Mouse (Mus musculus) midbrain, embryonic 11.5 days (tissue): ENCODE data around the gene Ccdc151. TPM values are rescaled to one million over a fixed set of nuclear protein-coding genes. Genes with fewer than 3 reads are reported as not detected.

Source experiments
- ATAC-seq: fragments of 200-750 bp; cut with Nextera tagmentation; 2 replicates; pipeline ENCODE4 v1.8.0; 2017; ENCODE audit warnings: moderate TSS enrichment, moderate library complexity; ENCODE audit not compliant: low FRiP score
- DNase-seq: peaks from one replicate; pipeline ENCODE4 v3.0.0; 2015; ENCODE audit warnings: low spot score; ENCODE audit errors: missing footprints
- H3K27ac ChIP-seq: fragments of 300-500 bp; sonication (generic); 2 replicates; pipeline ENCODE4 v1.5.1; 2014; ENCODE audit warnings: low read depth, low read length
- H3K27me3 ChIP-seq: fragments of 300-500 bp; sonication (generic); 2 replicates; pipeline ENCODE4 v1.6.1; 2014; ENCODE audit warnings: mild to moderate bottlenecking, low read length, moderate library complexity, mixed read lengths; ENCODE audit not compliant: control insufficient read depth, insufficient read depth
- H3K36me3 ChIP-seq: fragments of 300-500 bp; sonication (generic); 2 replicates; pipeline ENCODE4 v1.6.1; 2014; ENCODE audit warnings: mild to moderate bottlenecking, low read length, moderate library complexity, mixed read lengths; ENCODE audit not compliant: control insufficient read depth, insufficient read depth
- H3K4me1 ChIP-seq: fragments of 300-500 bp; sonication (generic); 2 replicates; pipeline ENCODE4 v1.6.1; 2014; ENCODE audit warnings: low read length; ENCODE audit not compliant: control insufficient read depth, insufficient read depth
- H3K4me2 ChIP-seq: fragments of 300-500 bp; sonication (generic); 2 replicates; pipeline ENCODE4 v1.6.1; 2014; ENCODE audit warnings: mild to moderate bottlenecking, moderate library complexity
- H3K4me3 ChIP-seq: fragments of 300-500 bp; sonication (generic); 2 replicates; pipeline ENCODE4 v1.5.1; 2014; ENCODE audit warnings: low read depth, low read length
- H3K9ac ChIP-seq: fragments of 300-500 bp; sonication (generic); 2 replicates; pipeline ENCODE4 v1.6.1; 2014; ENCODE audit warnings: low read length
- H3K9me3 ChIP-seq: fragments of 300-500 bp; sonication (generic); 2 replicates; pipeline ENCODE4 v1.6.1; 2016; ENCODE audit warnings: low read length; ENCODE audit not compliant: control insufficient read depth
- WGBS: fragments of 180-500 bp; shearing (Covaris S2); extraction: QIAGEN DNeasy Blood & Tissue Kit; methylation state at CpG from one replicate; pipeline ENCODE4 v1.1.7; 2014; 5-methylcytosine and 5-hydroxymethylcytosine counted together
- polyA plus RNA-seq: library from polyadenylated mRNA; unstranded; fragments of >200 nt; fragmentation: Nextera tagmentation; extraction: Ambion mirVana; gene quantifications from 2 replicates; pipeline ENCODE4 v1.2.1, GENCODE M21; 2014

The Ccdc151 gene
- polyA plus RNA-seq, 1 experiment from 2014 or later = 6.3 TPM

GRCm38 (mm10) chr9:21962416-21963059 lies 39.9 kb downstream of the Ccdc151 start:
- H3K9me3 ChIP-seq = no peaks in the 10 kb centered on the region
- no peaks in the 10 kb centered on the region for H3K36me3 ChIP-seq
- no peak overlapping the region for H3K27ac ChIP-seq
- H3K4me3 ChIP-seq = peak overlapping the region; percentile 33
- peak overlapping the region; percentile 60 for H3K4me2 ChIP-seq
- peak overlapping the region; percentile 41 for H3K9ac ChIP-seq
- 3% methylated on average over 34 of the region's 34 CpGs for WGBS
- DNase-seq (peak; percentile 95), ATAC-seq (peak; percentile 83)
- H3K4me1 ChIP-seq = peaks cover 27% of the 10 kb centered on the region
- H3K27me3 ChIP-seq = peaks cover 45% of the 10 kb centered on the region

- Histone ChIP-seq H3K27me3 (peaks cover 45% of the 10 kb centered on the region), H3K36me3 (no peaks in the 10 kb centered on the region), H3K9ac (peak overlapping the region; percentile 41), H3K4me1 (peaks cover 27% of the 10 kb centered on the region), H3K27ac (no peak overlapping the region), H3K9me3 (no peaks in the 10 kb centered on the region), H3K4me3 (peak overlapping the region; percentile 33), H3K4me2 (peak overlapping the region; percentile 60)
- ATAC-seq (peak; percentile 43), DNase-seq (no peak)
- WGBS = 1% methylated on average over 15 of the region's 15 CpGs
Observed at GRCm38 (mm10) chr9:21962010-21962409, 40.4 kb downstream of the Ccdc151 start.

GRCm38 (mm10) chr9:21961366-21961980 lies 41.0 kb downstream of the Ccdc151 start:
- H3K27me3 ChIP-seq = peaks cover 45% of the 10 kb centered on the region
- peak overlapping the region; percentile 60; the same call in 1 of the 2 replicates for H3K4me2 ChIP-seq
- H3K4me3 ChIP-seq = peak overlapping the region; percentile 33
- H3K4me1 ChIP-seq = peaks cover 28% of the 10 kb centered on the region
- ATAC-seq = no peak
- H3K9ac ChIP-seq = no peak overlapping the region
- DNase-seq = peak; percentile 91
- no peaks in the 10 kb centered on the region for H3K36me3 ChIP-seq
- H3K9me3 ChIP-seq = no peaks in the 10 kb centered on the region
- 2% methylated on average over 35 of the region's 35 CpGs for WGBS
- no peak overlapping the region for H3K27ac ChIP-seq

- ATAC-seq = no peak
- peak overlapping the region; percentile 10; the same call in 1 of the 2 replicates for H3K4me3 ChIP-seq
- H3K27ac ChIP-seq = no peak overlapping the region
- H3K9ac ChIP-seq = no peak overlapping the region
- 11% methylated on average over 26 of the region's 26 CpGs for WGBS
- peaks cover 45% of the 10 kb centered on the region for H3K27me3 ChIP-seq
- DNase-seq = no peak
- peaks cover 31% of the 10 kb centered on the region for H3K4me1 ChIP-seq
- H3K36me3 ChIP-seq = no peaks in the 10 kb centered on the region
- peak overlapping the region; percentile 0; the same call in 1 of the 2 replicates for H3K4me2 ChIP-seq
- H3K9me3 ChIP-seq = no peaks in the 10 kb centered on the region
Observed at GRCm38 (mm10) chr9:21960558-21961208, 41.8 kb downstream of the Ccdc151 start.

- ATAC-seq = no peak
- 57% methylated on average over 9 of the region's 9 CpGs for WGBS
- no peaks in the 10 kb centered on the region for H3K36me3 ChIP-seq
- H3K9ac ChIP-seq = no peak overlapping the region
- H3K27ac ChIP-seq = no peak overlapping the region
- no peak overlapping the region for H3K4me3 ChIP-seq
- H3K4me2 ChIP-seq = no peak overlapping the region
- H3K9me3 ChIP-seq = no peaks in the 10 kb centered on the region
- H3K4me1 ChIP-seq = peaks cover 31% of the 10 kb centered on the region
- no peak for DNase-seq
- H3K27me3 ChIP-seq = peaks cover 45% of the 10 kb centered on the region
Observed at GRCm38 (mm10) chr9:21960135-21960534, 42.3 kb downstream of the Ccdc151 start.

GRCm38 (mm10) chr9:21959244-21959643 lies 43.2 kb downstream of the Ccdc151 start:
- Histone ChIP-seq H3K27ac (no peak overlapping the region), H3K9ac (no peak overlapping the region), H3K9me3 (no peaks in the 10 kb centered on the region), H3K4me2 (no peak overlapping the region), H3K4me1 (peaks cover 33% of the 10 kb centered on the region), H3K4me3 (no peak overlapping the region), H3K27me3 (peaks cover 45% of the 10 kb centered on the region), H3K36me3 (no peaks in the 10 kb centered on the region)
- DNase-seq (no peak), ATAC-seq (no peak)
- 88% methylated on average over 7 of the region's 7 CpGs for WGBS

GRCm38 (mm10) chr9:21958372-21958771 lies 44.1 kb downstream of the Ccdc151 start:
- no peaks in the 10 kb centered on the region for H3K9me3 ChIP-seq
- ATAC-seq = no peak
- no peak for DNase-seq
- H3K4me1 ChIP-seq = peaks cover 34% of the 10 kb centered on the region
- no peak overlapping the region for H3K9ac ChIP-seq
- no peaks in the 10 kb centered on the region for H3K36me3 ChIP-seq
- no peak overlapping the region for H3K4me3 ChIP-seq
- H3K27me3 ChIP-seq = peaks cover 37% of the 10 kb centered on the region
- 87% methylated on average over 5 of the region's 5 CpGs for WGBS
- no peak overlapping the region for H3K27ac ChIP-seq
- H3K4me2 ChIP-seq = no peak overlapping the region

GRCm38 (mm10) chr9:21955570-21956281 lies 46.7 kb downstream of the Ccdc151 start, which contains the start of gene Swsap1:
TSS of gene Swsap1 (plus strand) at chr9:21955755.
- H3K36me3 ChIP-seq = no peaks in the 10 kb centered on the region
- H3K9me3 ChIP-seq = no peaks in the 10 kb centered on the region
- WGBS = under 1% methylated on average over 53 of the region's 54 CpGs
- H3K9ac ChIP-seq = peak within 1 kb of the TSS; percentile 85
- DNase-seq (peak; percentile 100), ATAC-seq (peak; percentile 98)
- peaks cover 14% of the 10 kb centered on the region for H3K4me1 ChIP-seq
- peak within 1 kb of the TSS; percentile 73 for H3K4me3 ChIP-seq
- peak within 1 kb of the TSS; percentile 77 for H3K27ac ChIP-seq
- peaks cover 12% of the 10 kb centered on the region for H3K27me3 ChIP-seq
- peak within 1 kb of the TSS; percentile 65 for H3K4me2 ChIP-seq
